Mouse (Mus musculus) ES-E14 (cell line): ENCODE data around the gene Hspb8. TPM values are rescaled to one million over a fixed set of nuclear protein-coding genes. Genes with fewer than 3 reads are reported as not detected.
"Not testable (repeated sequence)": the region's sequence is repeated elsewhere in the genome, so short reads cannot be mapped to it uniquely, and the experiment has no call there.

ENCODE experiments used
- DNase-seq: peaks from one replicate; pipeline ENCODE4 v3.0.0-alpha.2; 2013; ENCODE audit warnings: low read depth, low spot score
- H3K27ac ChIP-seq: 2 replicates; pipeline ENCODE4 v1.5.1; 2012; ENCODE audit warnings: low read depth, mild to moderate bottlenecking, low read length, moderate library complexity, mixed read lengths; ENCODE audit not compliant: poor library complexity, insufficient read depth, severe bottlenecking
- H3K36me3 ChIP-seq: 2 replicates; pipeline ENCODE4 v1.6.1; 2012; ENCODE audit warnings: mild to moderate bottlenecking, low read length, moderate library complexity, mixed read lengths; ENCODE audit not compliant: control insufficient read depth, poor library complexity, insufficient read depth, severe bottlenecking
- H3K4me1 ChIP-seq, 2 experiments: fragments of 150-350 bp in 1 of 2; sonication (generic) in 1 of 2; 2 replicates each; pipeline ENCODE4 v1.6.1; 2012; ENCODE audit warnings: low read length in 2 of 2, mild to moderate bottlenecking in 1 of 2, mixed read lengths in 1 of 2; ENCODE audit not compliant: control insufficient read depth in 2 of 2, insufficient read depth in 2 of 2, poor library complexity in 1 of 2
- H3K4me3 ChIP-seq, 2 experiments: fragments of 150-350 bp in 1 of 2; sonication (generic) in 1 of 2; 2 replicates each; pipeline ENCODE4 v1.5.1; 2012; ENCODE audit warnings: low read length in 2 of 2, low read depth in 1 of 2, mild to moderate bottlenecking in 1 of 2, mixed read lengths in 1 of 2; ENCODE audit not compliant: insufficient read depth in 1 of 2, poor library complexity in 1 of 2, severe bottlenecking in 1 of 2
- H3K9ac ChIP-seq: 2 replicates; pipeline ENCODE4 v1.6.1; 2012; ENCODE audit warnings: low read depth, mild to moderate bottlenecking, low read length, mixed read lengths; ENCODE audit not compliant: poor library complexity, insufficient read depth, severe bottlenecking
- H3K9me3 ChIP-seq: fragments of 150-350 bp; sonication (generic); 2 replicates; pipeline ENCODE4 v1.6.1; 2012; ENCODE audit warnings: low read depth, mild to moderate bottlenecking, low read length; ENCODE audit not compliant: control insufficient read depth, insufficient read depth
- CHD2 ChIP-seq: IDR thresholded peaks from 2 replicates; pipeline ENCODE4 v1.6.1; 2014; ENCODE audit warnings: mild to moderate bottlenecking, low read depth, low read length, inconsistent platforms
- HCFC1 ChIP-seq: IDR thresholded peaks from 2 replicates; pipeline ENCODE4 v1.6.1; 2012; ENCODE audit warnings: low read length, inconsistent platforms, borderline replicate concordance; ENCODE audit not compliant: insufficient read depth
- MAFK ChIP-seq: IDR thresholded peaks from 2 replicates; pipeline ENCODE4 v1.6.1; 2014; ENCODE audit warnings: mild to moderate bottlenecking, low read depth, low read length, inconsistent platforms; ENCODE audit not compliant: insufficient read depth
- ZC3H11A ChIP-seq: IDR thresholded peaks from 2 replicates; pipeline ENCODE4 v1.6.1; 2012; ENCODE audit warnings: low read depth, mild to moderate bottlenecking, inconsistent platforms, low read length, borderline replicate concordance
- ZNF384 ChIP-seq: IDR thresholded peaks from 2 replicates; pipeline ENCODE4 v1.6.1; 2012; ENCODE audit warnings: low read depth, low read length, inconsistent platforms
- in situ Hi-C, 2 experiments: fragments of 600-800 bp; cut with MboI; formaldehyde crosslinking; loops; one replicate each; pipeline ENCODE4 v1.15.1; 2025; ENCODE audit warnings: low sequenced_read_pairs in 2 of 2, inconsistent platforms in 1 of 2; ENCODE audit not compliant: unreplicated experiment in 2 of 2
- total RNA-seq: library from RNA; depleted of rRNA; stranded (reverse); fragments of 300-350 nt; gene quantifications from 2 replicates; pipeline ENCODE4 v1.2.3, GENCODE M21; 2012

Hspb8 gene
- total RNA-seq, 1 experiment, result 29.1 TPM

GRCm38 (mm10) chr5:116386020-116386419, 36.6 kb downstream of the Hspb8 start:
- Histone ChIP-seq H3K36me3 (no peaks in the 10 kb centered on the region), H3K27ac (no peak overlapping the region), H3K4me3 (no peak overlapping the region), H3K4me1 (peaks cover 15 to 16% of the 10 kb centered on the region in 2 experiments; a peak in 3 of 4 replicates), H3K9ac (no peak overlapping the region), H3K9me3 (no peaks in the 10 kb centered on the region)
- peak; percentile 76 for TF ChIP-seq MAFK
- no peak for TF ChIP-seq HCFC1
- no peak for TF ChIP-seq ZC3H11A
- no peak for TF ChIP-seq CHD2
- peak; percentile 9; the same call in 1 of the 2 replicates for TF ChIP-seq ZNF384
- in situ Hi-C loops, result no loop called here
- DNase-seq, result peak; percentile 69

GRCm38 (mm10) chr5:116382646-116383045, 40.0 kb downstream of the Hspb8 start:
- H3K27ac ChIP-seq, in situ Hi-C loops, H3K9ac ChIP-seq, H3K4me3 ChIP-seq, DNase-seq, H3K9me3 ChIP-seq, H3K36me3 ChIP-seq: not testable (repeated sequence)
- H3K4me1 ChIP-seq, result peaks cover 8 to 11% of the 10 kb centered on the region in 2 experiments; a peak in 3 of 4 replicates

- Histone ChIP-seq H3K4me1 (peaks cover 7 to 11% of the 10 kb centered on the region in 2 experiments; a peak in 2 of 4 replicates), H3K27ac (no peak overlapping the region), H3K4me3 (no peak overlapping the region), H3K9me3 (no peaks in the 10 kb centered on the region), H3K9ac (no peak overlapping the region), H3K36me3 (no peaks in the 10 kb centered on the region)
- no peak for DNase-seq
- TF ChIP-seq HCFC1 (no peak), ZC3H11A (no peak), ZNF384 (no peak), CHD2 (no peak), MAFK (no peak)
- in situ Hi-C loops, result no loop called here
Observed at GRCm38 (mm10) chr5:116381726-116382125, 40.9 kb downstream of the Hspb8 start.

GRCm38 (mm10) chr5:116381217-116381616, 41.4 kb downstream of the Hspb8 start:
- TF ChIP-seq ZC3H11A, result no peak
- no peak for TF ChIP-seq CHD2
- no peak for TF ChIP-seq ZNF384
- TF ChIP-seq HCFC1, result no peak
- no peak for TF ChIP-seq MAFK
- H3K9ac ChIP-seq, result 0 out of 2 replicates have a peak overlapping the region, but pooled peaks have one; percentile 19
- no peak overlapping the region for H3K27ac ChIP-seq
- peaks cover 4 to 11% of the 10 kb centered on the region in 2 experiments; a peak in 2 of 4 replicates for H3K4me1 ChIP-seq
- in situ Hi-C loops, result no loop called here
- H3K36me3 ChIP-seq, result no peaks in the 10 kb centered on the region
- H3K4me3 ChIP-seq, result peak overlapping the region in 1 of 2 experiments; percentile 32; a peak in 1 of 4 replicates
- no peaks in the 10 kb centered on the region for H3K9me3 ChIP-seq
- DNase-seq, result no peak

- H3K9ac ChIP-seq, result no peak overlapping the region
- no peak for DNase-seq
- H3K4me1 ChIP-seq, result peaks cover 4 to 11% of the 10 kb centered on the region in 2 experiments; a peak in 2 of 4 replicates
Observed at GRCm38 (mm10) chr5:116380384-116380783, 42.3 kb downstream of the Hspb8 start.

More at GRCm38 (mm10) chr5:116380384-116380783, 42.3 kb downstream of the Hspb8 start:
- Histone ChIP-seq H3K36me3 (no peaks in the 10 kb centered on the region), H3K9me3 (no peaks in the 10 kb centered on the region), H3K27ac (no peak overlapping the region), H3K4me3 (no peak overlapping the region)
- no peak for TF ChIP-seq ZC3H11A
- TF ChIP-seq HCFC1, result no peak
- TF ChIP-seq MAFK, result no peak
- no peak for TF ChIP-seq CHD2
- no peak for TF ChIP-seq ZNF384
- in situ Hi-C loops, result no loop called here
